Mouse (Mus musculus): ENCODE data around the gene Gm4070.
"Not testable (repeated sequence)": the region's sequence is repeated elsewhere in the genome, so short reads cannot be mapped to it uniquely, and the experiment has no call there.

Gm4070 gene

GRCm38 (mm10) chr7:105953812-105954211, at the start of gene Gm4070:
Gene Gm4070, minus strand, starts transcription at chr7:105953967.
- not testable (repeated sequence) for DNase-seq (ENCODE audit: low read depth, low spot score)

GRCm38 (mm10) chr7:105954540-105954939, 773 bp upstream of the Gm4070 start:
- not testable (repeated sequence) for DNase-seq (ENCODE audit: low read depth, low spot score)

- not testable (repeated sequence) for DNase-seq (ENCODE audit: low read depth, low spot score)
These were observed 1.4 kb downstream of the Gm4070 start for GRCm38 (mm10) chr7:105952408-105952807.

GRCm38 (mm10) chr7:105945238-105945637, 8.5 kb downstream of the Gm4070 start:
- DNase-seq (ENCODE audit: low read depth, low spot score) = not testable (repeated sequence)

GRCm38 (mm10) chr7:105932132-105932531, 21.6 kb downstream of the Gm4070 start:
- DNase-seq (ENCODE audit: low read depth, low spot score) = not testable (repeated sequence)

- not testable (repeated sequence) for DNase-seq (ENCODE audit: low read depth, low spot score)
These were observed 70.0 kb downstream of the Gm4070 start for GRCm38 (mm10) chr7:105883588-105884336.

- DNase-seq (ENCODE audit: low read depth, low spot score) = not testable (repeated sequence)
These were observed 73.9 kb downstream of the Gm4070 start for GRCm38 (mm10) chr7:105879717-105880484.

- DNase-seq (ENCODE audit: low read depth, low spot score) = not testable (repeated sequence)
These were observed 97.8 kb downstream of the Gm4070 start for GRCm38 (mm10) chr7:105855718-105856560.

All from A20 (cell line).